Mouse (Mus musculus) olfactory bulb, adult 2 months (tissue): Measurements from ENCODE around the gene Zfp286.

ENCODE experiments used
- CTCF ChIP-seq: fragments of 200-500 bp; IDR thresholded peaks from 2 replicates; pipeline ENCODE4 v1.5.1; 2012; ENCODE audit warnings: low read depth, mild to moderate bottlenecking, low read length, moderate library complexity; ENCODE audit not compliant: insufficient read depth
- POLR2A ChIP-seq: fragments of 200-500 bp; IDR thresholded peaks from 2 replicates; pipeline ENCODE4 v1.6.1; 2012; ENCODE audit warnings: mild to moderate bottlenecking, low read depth, low read length, moderate library complexity; ENCODE audit not compliant: insufficient read depth

GRCm38 (mm10) chr11:62741186-62741585 lies 48.1 kb downstream of the Zfp286 start:
- TF ChIP-seq CTCF (no peak), POLR2A (no peak)
